Mouse (Mus musculus) lung, postnatal 4 days (tissue): ENCODE measurements at regions not wholly inside any gene's neighbourhood (a gene's known extent, or its start where the extent isn't known, plus 50 kb on each side); places are given as distances from the start of the nearest gene placed in this dataset.
"Not testable (repeated sequence)": the region's sequence is repeated elsewhere in the genome, so short reads cannot be mapped to it uniquely, and the experiment has no call there.

Experiments used
- DNase-seq, 2 experiments: peaks; one replicate each; pipeline ENCODE4 v3.0.0; 2021

GRCm38 (mm10) chr10:96685991-96686601, 69.3 kb downstream of the Btg1 start:
- peak; percentile 58 to 66 for DNase-seq

- peak; percentile 63 to 81 for DNase-seq
Observed at GRCm38 (mm10) chr10:96686659-96687440, 70.0 kb downstream of the Btg1 start.

- no peak for DNase-seq
Observed at GRCm38 (mm10) chr10:96687441-96687772, 70.6 kb downstream of the Btg1 start.

- DNase-seq, result no peak
Observed at GRCm38 (mm10) chr10:96689976-96690867, 73.4 kb downstream of the Btg1 start.

- peak; percentile 51 to 66 for DNase-seq
Observed at GRCm38 (mm10) chr10:96690868-96691302, 74.1 kb downstream of the Btg1 start.

GRCm38 (mm10) chr10:96691319-96691870, 74.6 kb downstream of the Btg1 start:
- DNase-seq, result no peak

GRCm38 (mm10) chr10:96692821-96693220, 76.0 kb downstream of the Btg1 start:
- DNase-seq, result peak in 1 of 2 experiments; percentile 2

- DNase-seq, result peak in 1 of 2 experiments; percentile 3
Observed at GRCm38 (mm10) chr10:96693766-96694165, 77.0 kb downstream of the Btg1 start.

- no peak for DNase-seq
Observed at GRCm38 (mm10) chr10:96696571-96696970, 79.8 kb downstream of the Btg1 start.

GRCm38 (mm10) chr10:96697781-96698180, 81.0 kb downstream of the Btg1 start:
- DNase-seq, result no peak

GRCm38 (mm10) chr10:96706656-96707055, 89.8 kb downstream of the Btg1 start:
- DNase-seq, result no peak

- peak; percentile 33 to 54 for DNase-seq
Observed at GRCm38 (mm10) chr10:96708471-96708870, 91.7 kb downstream of the Btg1 start.

- no peak for DNase-seq
Observed at GRCm38 (mm10) chr10:96709698-96710356, 93.0 kb downstream of the Btg1 start.

GRCm38 (mm10) chr10:96711993-96712392, 95.2 kb downstream of the Btg1 start:
- DNase-seq, result no peak

GRCm38 (mm10) chr10:96714702-96715101, 97.9 kb downstream of the Btg1 start:
- DNase-seq, result no peak

GRCm38 (mm10) chr10:96717281-96717680, 100.5 kb downstream of the Btg1 start:
- no peak for DNase-seq

- DNase-seq, result not testable (repeated sequence)
Observed at GRCm38 (mm10) chr10:96718706-96719105, 101.9 kb downstream of the Btg1 start.

- DNase-seq, result peak; percentile 65 to 87
Observed at GRCm38 (mm10) chr10:96720281-96720711, 103.5 kb downstream of the Btg1 start.

GRCm38 (mm10) chr10:96720956-96721688, 104.3 kb downstream of the Btg1 start:
- DNase-seq, result no peak

- DNase-seq, result peak; percentile 85 to 91
Observed at GRCm38 (mm10) chr10:96722491-96722890, 105.7 kb downstream of the Btg1 start.

- no peak for DNase-seq
Observed at GRCm38 (mm10) chr10:96723071-96723470, 106.3 kb downstream of the Btg1 start.
